Comparison of ENCODE assay signal across 19 mouse cellular contexts in genomic region chr14:46908858-46909257, GRCm38 (mm10). TPM values are rescaled to one million over a fixed set of nuclear protein-coding genes. Genes with fewer than 3 reads are reported as not detected.
"Had no signal": no experiment of that assay in that cellular context is flagged by ENCODE, and none has a peak within 500 bp of the region (broad histone marks: within the 10 kb centered on the region; RNA-seq: fewer than 3 reads in every experiment).

No protein-coding gene starts in this region.

- H3K4me3 ChIP-seq: liver, embryonic 12.5 days; midbrain, embryonic 10.5 days; midbrain, embryonic 13.5 days; myocyte; neural tube, embryonic 13.5 days; neural tube, embryonic 15.5 days had no signal

- ATAC-seq: liver, embryonic 12.5 days; midbrain, embryonic 13.5 days; midbrain, embryonic 16.5 days had no signal

- H3K27ac ChIP-seq: liver, embryonic 12.5 days; liver, embryonic 14.5 days; midbrain, embryonic 10.5 days; midbrain, embryonic 13.5 days; neural tube, embryonic 13.5 days; neural tube, embryonic 15.5 days had no signal

- H3K4me2 ChIP-seq: liver, embryonic 12.5 days; lung, embryonic 14.5 days; midbrain, embryonic 13.5 days; neural tube, embryonic 13.5 days; neural tube, embryonic 15.5 days had no signal

- H3K36me3 ChIP-seq: liver, embryonic 12.5 days; midbrain, embryonic 10.5 days; neural tube, embryonic 13.5 days; neural tube, embryonic 15.5 days had no signal

- H3K27me3 ChIP-seq: liver, embryonic 12.5 days; midbrain, embryonic 13.5 days; neural tube, embryonic 13.5 days; neural tube, embryonic 15.5 days had no signal

- H3K4me1 ChIP-seq: liver, embryonic 12.5 days; midbrain, embryonic 10.5 days; midbrain, embryonic 13.5 days; neural tube, embryonic 13.5 days; neural tube, embryonic 15.5 days had no signal

- H3K9ac ChIP-seq: liver, embryonic 12.5 days; liver, embryonic 14.5 days; lung, embryonic 14.5 days; midbrain, embryonic 13.5 days; neural tube, embryonic 13.5 days; neural tube, embryonic 15.5 days had no signal

- H3K9me3 ChIP-seq: liver, embryonic 12.5 days; midbrain, embryonic 10.5 days; midbrain, embryonic 13.5 days; neural tube, embryonic 13.5 days; neural tube, embryonic 15.5 days had no signal

- DNase-seq: lung, adult 18-20 months; lung, embryonic 14.5 days; retina, postnatal 1 day; right cerebral cortex, adult 18-20 months; right cerebral cortex, postnatal 25 days; right cerebral cortex, postnatal 4 days; spleen, adult 18-20 months; thymus, adult 18-20 months; thymus, postnatal 14 days; thymus, postnatal 36 days had no signal

RNA-seq across cellular contexts. Expression of gene Samd4, which starts 26.2 kb away (rescaled TPM):
- total RNA-seq: megakaryocyte, adult 5-6 weeks had no signal
